In genomic region chr4:115074789-115075188, GRCm38 (mm10) we compare ENCODE assay signal across 11 mouse cellular contexts. TPM values are rescaled to one million over a fixed set of nuclear protein-coding genes. Genes with fewer than 3 reads are reported as not detected.
DNase-seq lines count a peak whose midpoint lies in the region; ATAC-seq and TF ChIP-seq lines count a peak whose summit lies in the region.
"Had no signal": no experiment of that assay in that cellular context is flagged by ENCODE, and none has a peak within 500 bp of the region (broad histone marks: within the 10 kb centered on the region; RNA-seq: fewer than 3 reads in every experiment).

No protein-coding gene starts in this region.

- TF ChIP-seq EP300 in lung, postnatal 0 days (IDR thresholded peaks at IDR 0.05) = no peak

- no peak overlapping the region for H3K9ac ChIP-seq in hindbrain, embryonic 14.5 days
- no peak overlapping the region for H3K9ac ChIP-seq in hindbrain, postnatal 0 days (replicated peaks; ENCODE audit: low read length)
- H3K9ac ChIP-seq in lung, postnatal 0 days (replicated peaks; ENCODE audit: low read depth) = no peak overlapping the region
- no peak overlapping the region for H3K9ac ChIP-seq in liver, embryonic 16.5 days (ENCODE audit: low read depth, low read length)
- H3K9ac ChIP-seq in midbrain, embryonic 14.5 days (replicated peaks; ENCODE audit: low read length) = no peak overlapping the region

- H3K4me2 ChIP-seq in hindbrain, embryonic 14.5 days (replicated peaks) = no peak overlapping the region
- no peak overlapping the region for H3K4me2 ChIP-seq in hindbrain, postnatal 0 days (ENCODE audit: low read depth, low read length)
- H3K4me2 ChIP-seq in lung, postnatal 0 days (replicated peaks; ENCODE audit: low read depth, low read length) = no peak overlapping the region
- H3K4me2 ChIP-seq in liver, embryonic 16.5 days (ENCODE audit: low read depth, low read length) = no peak overlapping the region
- H3K4me2 ChIP-seq in midbrain, embryonic 14.5 days (ENCODE audit: low read length) = no peak overlapping the region

- DNase-seq in hindbrain, embryonic 14.5 days (ENCODE audit: low spot score) = no peak
- DNase-seq in hindbrain, postnatal 0 days (ENCODE audit: low spot score) = no peak
- DNase-seq in lung, postnatal 0 days (ENCODE audit: low spot score) = no peak
- no peak for DNase-seq in lung, postnatal 36 days
- DNase-seq in midbrain, embryonic 14.5 days = no peak
- DNase-seq in embryo, embryonic 11 days = no peak
- DNase-seq: cerebellum, adult 18-20 months; gastrocnemius, postnatal 36 days had no signal

- peaks cover 10% of the 10 kb centered on the region for H3K4me1 ChIP-seq in hindbrain, embryonic 14.5 days (replicated peaks; ENCODE audit: control insufficient read depth, insufficient read depth, low read length)
- H3K4me1 ChIP-seq in hindbrain, postnatal 0 days (ENCODE audit: insufficient read depth, low read length) = peaks cover 9% of the 10 kb centered on the region
- no peaks in the 10 kb centered on the region for H3K4me1 ChIP-seq in lung, postnatal 0 days (ENCODE audit: insufficient read depth, low read depth, low read length)
- H3K4me1 ChIP-seq in brown adipose tissue, adult 24 weeks (ENCODE audit: control insufficient read depth, insufficient read depth, insufficient read length, low read length) = peaks cover 20% of the 10 kb centered on the region
- H3K4me1 ChIP-seq in liver, embryonic 16.5 days (ENCODE audit: control insufficient read depth, low read depth, low read length) = peaks cover 6% of the 10 kb centered on the region
- H3K4me1 ChIP-seq in midbrain, embryonic 14.5 days (ENCODE audit: control insufficient read depth, insufficient read depth, low read length) = peaks cover 14% of the 10 kb centered on the region

- no peak for ATAC-seq in hindbrain, embryonic 14.5 days (ENCODE audit: low FRiP score)
- ATAC-seq in hindbrain, postnatal 0 days = no peak
- ATAC-seq in lung, postnatal 0 days = no peak
- ATAC-seq in liver, embryonic 16.5 days (ENCODE audit: low read depth) = no peak
- ATAC-seq in midbrain, embryonic 14.5 days (ENCODE audit: low FRiP score, low TSS enrichment) = no peak

- H3K36me3 ChIP-seq in hindbrain, embryonic 14.5 days (replicated peaks; ENCODE audit: control insufficient read depth, insufficient read depth) = no peaks in the 10 kb centered on the region
- H3K36me3 ChIP-seq in hindbrain, postnatal 0 days (ENCODE audit: insufficient read depth, low read length) = no peaks in the 10 kb centered on the region
- H3K36me3 ChIP-seq in lung, postnatal 0 days (ENCODE audit: insufficient read depth, low read length) = no peaks in the 10 kb centered on the region
- peaks cover 16% of the 10 kb centered on the region for H3K36me3 ChIP-seq in liver, embryonic 16.5 days (ENCODE audit: control insufficient read depth, insufficient read depth)
- H3K36me3 ChIP-seq in midbrain, embryonic 14.5 days (ENCODE audit: control insufficient read depth, insufficient read depth, low read length) = no peaks in the 10 kb centered on the region

- peak overlapping the region; percentile 9; the same call in 1 of the 2 replicates for H3K27ac ChIP-seq in hindbrain, embryonic 14.5 days
- H3K27ac ChIP-seq in hindbrain, postnatal 0 days = no peak overlapping the region
- H3K27ac ChIP-seq in lung, postnatal 0 days (ENCODE audit: low read length) = peak overlapping the region; percentile 76
- H3K27ac ChIP-seq in brown adipose tissue, adult 24 weeks (replicated peaks; ENCODE audit: low read depth, low read length) = peak overlapping the region; percentile 94
- H3K27ac ChIP-seq in liver, embryonic 16.5 days (ENCODE audit: low read length) = peak overlapping the region; percentile 31; the same call in 1 of the 2 replicates
- H3K27ac ChIP-seq in midbrain, embryonic 14.5 days (replicated peaks; ENCODE audit: low read depth, low read length) = no peak overlapping the region

- H3K4me3 ChIP-seq in hindbrain, embryonic 14.5 days (replicated peaks; ENCODE audit: low read length) = no peak overlapping the region
- H3K4me3 ChIP-seq in hindbrain, postnatal 0 days (ENCODE audit: low read length) = no peak overlapping the region
- H3K4me3 ChIP-seq in lung, postnatal 0 days (ENCODE audit: low read depth, low read length) = no peak overlapping the region
- H3K4me3 ChIP-seq in brown adipose tissue, adult 24 weeks (ENCODE audit: insufficient read depth, low read depth, low read length) = no peak overlapping the region
- no peak overlapping the region for H3K4me3 ChIP-seq in liver, embryonic 16.5 days (ENCODE audit: low read depth, low read length)
- H3K4me3 ChIP-seq in midbrain, embryonic 14.5 days (replicated peaks; ENCODE audit: low read depth, low read length) = no peak overlapping the region
- H3K4me3 ChIP-seq: erythroblast, embryonic 14.5 days had no signal

- no peaks in the 10 kb centered on the region for H3K9me3 ChIP-seq in hindbrain, embryonic 14.5 days (ENCODE audit: control insufficient read depth, low read length)
- no peaks in the 10 kb centered on the region for H3K9me3 ChIP-seq in hindbrain, postnatal 0 days (ENCODE audit: low read length)
- no peaks in the 10 kb centered on the region for H3K9me3 ChIP-seq in lung, postnatal 0 days (ENCODE audit: low read length)
- no peaks in the 10 kb centered on the region for H3K9me3 ChIP-seq in liver, embryonic 16.5 days (replicated peaks; ENCODE audit: control insufficient read depth, low read length)
- H3K9me3 ChIP-seq in midbrain, embryonic 14.5 days (ENCODE audit: control insufficient read depth, low read length) = no peaks in the 10 kb centered on the region

- no peak for TF ChIP-seq CTCF in hindbrain, postnatal 0 days (IDR thresholded peaks at IDR 0.05; ENCODE audit: low read depth)
- no peak for TF ChIP-seq CTCF in lung, postnatal 0 days (IDR thresholded peaks at IDR 0.05)

- H3K27me3 ChIP-seq in hindbrain, embryonic 14.5 days (ENCODE audit: control insufficient read depth, insufficient read depth, low read length) = no peaks in the 10 kb centered on the region; the same call in 1 of the 2 replicates
- no peaks in the 10 kb centered on the region for H3K27me3 ChIP-seq in hindbrain, postnatal 0 days (ENCODE audit: insufficient read depth, low read length)
- no peaks in the 10 kb centered on the region for H3K27me3 ChIP-seq in lung, postnatal 0 days (replicated peaks; ENCODE audit: insufficient read depth, low read length)
- no peaks in the 10 kb centered on the region for H3K27me3 ChIP-seq in liver, embryonic 16.5 days (ENCODE audit: control insufficient read depth, insufficient read depth, low read depth, low read length)
- no peaks in the 10 kb centered on the region for H3K27me3 ChIP-seq in midbrain, embryonic 14.5 days (ENCODE audit: control insufficient read depth, insufficient read depth, low read length)

- WGBS in hindbrain, embryonic 14.5 days = 87% methylated on average over 1 of the region's 1 CpGs
- WGBS in hindbrain, postnatal 0 days = 90% methylated on average over 1 of the region's 1 CpGs
- WGBS in lung, postnatal 0 days = 74% methylated on average over 1 of the region's 1 CpGs
- WGBS in liver, embryonic 16.5 days (ENCODE audit: insufficient replicate concordance) = 63% methylated on average over 1 of the region's 1 CpGs
- WGBS in midbrain, embryonic 14.5 days = 86% methylated on average over 1 of the region's 1 CpGs

RNA-seq across cellular contexts. Expression of gene Pdzk1ip1, which starts 13.7 kb away (rescaled TPM):
- 3.0 and 3.7 TPM in 2 replicates for polyA plus RNA-seq in hindbrain, embryonic 14.5 days (2014; fragmentation: Nextera tagmentation; extraction: Ambion mirVana)
- 0.58 and 5.2 TPM in 2 replicates for total RNA-seq in hindbrain, postnatal 0 days (2014; rRNA removed)
- polyA plus RNA-seq in hindbrain, postnatal 0 days (2015; fragmentation: Nextera tagmentation; extraction: Ambion mirVana) = 4.2 and 4.9 TPM in 2 replicates
- polyA plus RNA-seq in lung, postnatal 0 days (2015; fragmentation: Nextera tagmentation; extraction: Ambion mirVana) = 99.9 and 117 TPM in 2 replicates
- polyA plus RNA-seq in brown adipose tissue, adult 24 weeks (2012; ENCODE audit: insufficient read depth, insufficient read length, missing spikeins) = 1.3 TPM in 1 of 2 replicates, not detected in the other
- polyA plus RNA-seq in liver, embryonic 16.5 days (2015; fragmentation: Nextera tagmentation; extraction: Ambion mirVana) = 25.1 and 28.2 TPM in 2 replicates
- 2.0 and 4.5 TPM in 2 replicates for polyA plus RNA-seq in midbrain, embryonic 14.5 days (2014; fragmentation: Nextera tagmentation; extraction: Ambion mirVana)
- total RNA-seq: gastrocnemius, postnatal 36 days had no signal

RNA-seq across cellular contexts. Expression of gene Tal1, which starts 18.6 kb away (rescaled TPM):
- 5.6 and 7.4 TPM in 2 replicates for polyA plus RNA-seq in hindbrain, embryonic 14.5 days (2014; fragmentation: Nextera tagmentation; extraction: Ambion mirVana)
- 18.1 and 19.4 TPM in 2 replicates for total RNA-seq in hindbrain, postnatal 0 days (2014; rRNA removed)
- polyA plus RNA-seq in hindbrain, postnatal 0 days (2015; fragmentation: Nextera tagmentation; extraction: Ambion mirVana) = 1.1 and 1.6 TPM in 2 replicates
- polyA plus RNA-seq in lung, postnatal 0 days (2015; fragmentation: Nextera tagmentation; extraction: Ambion mirVana) = 1.9 and 2.5 TPM in 2 replicates
- 0.71 and 1.1 TPM in 2 replicates for polyA plus RNA-seq in brown adipose tissue, adult 24 weeks (2012; ENCODE audit: insufficient read depth, insufficient read length, missing spikeins)
- 17.1 and 17.8 TPM in 2 replicates for polyA plus RNA-seq in liver, embryonic 16.5 days (2015; fragmentation: Nextera tagmentation; extraction: Ambion mirVana)
- 23.1 and 23.8 TPM in 2 replicates for polyA plus RNA-seq in midbrain, embryonic 14.5 days (2014; fragmentation: Nextera tagmentation; extraction: Ambion mirVana)

RNA-seq across cellular contexts. Expression of gene Cyp4x1, which starts 59.3 kb away (rescaled TPM):
- polyA plus RNA-seq in hindbrain, embryonic 14.5 days (2014; fragmentation: Nextera tagmentation; extraction: Ambion mirVana) = 10.2 and 11.5 TPM in 2 replicates
- total RNA-seq in hindbrain, postnatal 0 days (2014; rRNA removed) = 20.7 and 25.9 TPM in 2 replicates
- 9.4 and 9.7 TPM in 2 replicates for polyA plus RNA-seq in hindbrain, postnatal 0 days (2015; fragmentation: Nextera tagmentation; extraction: Ambion mirVana)
- 0.04 TPM in 1 of 2 replicates, not detected in the other for polyA plus RNA-seq in lung, postnatal 0 days (2015; fragmentation: Nextera tagmentation; extraction: Ambion mirVana)
- not detected in 2 replicates for polyA plus RNA-seq in brown adipose tissue, adult 24 weeks (2012; ENCODE audit: insufficient read depth, insufficient read length, missing spikeins)
- 0.04 and 0.05 TPM in 2 replicates for polyA plus RNA-seq in liver, embryonic 16.5 days (2015; fragmentation: Nextera tagmentation; extraction: Ambion mirVana)
- polyA plus RNA-seq in midbrain, embryonic 14.5 days (2014; fragmentation: Nextera tagmentation; extraction: Ambion mirVana) = 7.0 and 10.8 TPM in 2 replicates
- total RNA-seq: gastrocnemius, postnatal 36 days had no signal
- polyA plus RNA-seq: erythroblast, embryonic 14.5 days had no signal

Comparison
In these comparisons a context has a peak if more than half of its experiments do, and no peak if none do; other contexts are left out.
1. H3K27ac ChIP-seq: peak in hindbrain, embryonic 14.5 days (single experiment), lung, postnatal 0 days (single experiment), brown adipose tissue, adult 24 weeks (single experiment) and liver, embryonic 16.5 days (single experiment); none in hindbrain, postnatal 0 days (single experiment) and midbrain, embryonic 14.5 days (single experiment).